Mouse (Mus musculus) layer of hippocampus, postnatal 36 days (tissue): ENCODE data around the gene Abca2. TPM values are rescaled to one million over a fixed set of nuclear protein-coding genes. Genes with fewer than 3 reads are reported as not detected.

Source experiments
- microRNA-seq, 2 experiments: library from miRNA; unstranded; fragments of <30 nt; microRNA quantifications; one replicate each; pipeline ENCODE4 v1.2.0; 2021
- total RNA-seq, 2 experiments: library from RNA; stranded (reverse); gene quantifications; 2 replicates each; pipeline ENCODE4 v1.2.3; 2021

The Abca2 gene
- total RNA-seq, 2 experiments from 2014 or later = 147 to 167 TPM

Small RNAs within 50 kb of the gene (microRNA-seq; reads per million reads assigned to microRNA genes)
- 5.3 to 7.8 reads per million in 2 experiments for gene Mir3087

Other genes starting within 250 kb of the Abca2 start
- gene Nrarp, start 247.9 kb upstream of the Abca2 start, total RNA-seq = 10 to 100 TPM; 21.3 to 21.5 TPM
- 1 to 10 TPM; 1.3 to 1.8 TPM for gene Tor4a, start 231.8 kb upstream of the Abca2 start, total RNA-seq
- 10 to 100 TPM; 55.1 to 58.1 TPM for gene Nelfb, start 217.2 kb upstream of the Abca2 start, total RNA-seq
- not detected for gene Stpg3, start 214.1 kb upstream of the Abca2 start, total RNA-seq
- not detected for gene Fam166a, start 210.0 kb upstream of the Abca2 start, total RNA-seq
- gene Tubb4b, start 204.0 kb upstream of the Abca2 start, total RNA-seq = 100 to 1,000 TPM; 309 to 323 TPM
- not detected for gene Slc34a3, start 194.3 kb upstream of the Abca2 start, total RNA-seq
- gene Rnf224, start 191.9 kb upstream of the Abca2 start, total RNA-seq = not detected
- 100 to 1,000 TPM; 223 to 232 TPM for gene Rnf208, start 186.4 kb upstream of the Abca2 start, total RNA-seq
- gene Cysrt1, start 186.3 kb upstream of the Abca2 start, total RNA-seq = not detected
- gene AL732309.1, start 181.8 kb upstream of the Abca2 start, total RNA-seq = 1 to 10 TPM; 2.2 to 4.4 TPM
- gene Tmem203, start 173.3 kb upstream of the Abca2 start, total RNA-seq = 10 to 100 TPM; 35.5 to 40.4 TPM
- 10 to 100 TPM; 19.4 to 23.1 TPM for gene Tprn, start 166.1 kb upstream of the Abca2 start, total RNA-seq
- gene Ssna1, start 156.3 kb upstream of the Abca2 start, total RNA-seq = 10 to 100 TPM; 65.0 to 69.4 TPM
- 10 to 100 TPM; 83.0 to 83.3 TPM for gene Anapc2, start 156.2 kb upstream of the Abca2 start, total RNA-seq
- gene Tmem210, start 140.6 kb upstream of the Abca2 start, total RNA-seq = not detected
- not detected for gene Lrrc26, start 138.8 kb upstream of the Abca2 start, total RNA-seq
- 100 to 1,000 TPM; 420 to 431 TPM for gene Grin1, start 109.5 kb upstream of the Abca2 start, total RNA-seq
- 10 to 100 TPM; 50.6 to 52.3 TPM for gene Man1b1, start 96.4 kb upstream of the Abca2 start, total RNA-seq
- 10 to 100 TPM; 26.1 to 38.4 TPM for gene Dpp7, start 72.3 kb upstream of the Abca2 start, total RNA-seq
- 10 to 100 TPM; 10.8 to 13.8 TPM for gene Uap1l1, start 63.0 kb upstream of the Abca2 start, total RNA-seq
- 1 to 10 TPM; 3.7 to 4.6 TPM for gene Sapcd2, start 56.4 kb upstream of the Abca2 start, total RNA-seq
- gene Entpd2, start 32.8 kb upstream of the Abca2 start, total RNA-seq = 10 to 100 TPM; 14.9 to 16.1 TPM
- 100 to 1,000 TPM; 422 to 431 TPM for gene Npdc1, start 29.4 kb upstream of the Abca2 start, total RNA-seq
- gene Fut7, start 5.4 kb upstream of the Abca2 start, total RNA-seq = under 1 TPM; 0.87 to 0.94 TPM
- gene Clic3, start 28.1 kb downstream of the Abca2 start, total RNA-seq = under 1 TPM in 1 of 2 experiments, not detected in 1; 0.66 TPM
- gene Paxx, start 32.4 kb downstream of the Abca2 start, total RNA-seq = 10 to 100 TPM; 46.2 to 62.8 TPM
- gene Ptgds, start 41.3 kb downstream of the Abca2 start, total RNA-seq = 100 to 1,000 TPM; 435 to 800 TPM
- gene Lcn12, start 65.2 kb downstream of the Abca2 start, total RNA-seq = not detected
- gene Fbxw5, start 72.0 kb downstream of the Abca2 start, total RNA-seq = 100 to 1,000 TPM; 115 to 116 TPM
- gene C8g, start 73.0 kb downstream of the Abca2 start, total RNA-seq = 1 to 10 TPM in 1 of 2 experiments, under 1 TPM in 1; 0.88 to 1.5 TPM
- 10 to 100 TPM; 11.9 to 12.6 TPM for gene Traf2, start 118.2 kb downstream of the Abca2 start, total RNA-seq
- 100 to 1,000 TPM; 200 to 212 TPM for gene Edf1, start 129.1 kb downstream of the Abca2 start, total RNA-seq
- 1 to 10 TPM; 3.1 to 3.2 TPM for gene Mamdc4, start 146.1 kb downstream of the Abca2 start, total RNA-seq
- gene Phpt1, start 146.5 kb downstream of the Abca2 start, total RNA-seq = 10 to 100 TPM; 62.5 to 68.3 TPM
- 100 to 1,000 TPM in 1 of 2 experiments, 10 to 100 TPM in 1; 96.4 to 117 TPM for gene Ajm1, start 153.1 kb downstream of the Abca2 start, total RNA-seq
- gene Rabl6, start 179.8 kb downstream of the Abca2 start, total RNA-seq = 100 to 1,000 TPM; 142 to 155 TPM
- not detected for gene Ccdc183, start 189.0 kb downstream of the Abca2 start, total RNA-seq
- 10 to 100 TPM; 13.1 to 16.6 TPM for gene Tmem141, start 193.3 kb downstream of the Abca2 start, total RNA-seq
- gene Fcna, start 199.3 kb downstream of the Abca2 start, total RNA-seq = under 1 TPM; 0.32 to 0.43 TPM
- gene Lcn8, start 224.4 kb downstream of the Abca2 start, total RNA-seq = not detected
- gene Lcn5, start 229.2 kb downstream of the Abca2 start, total RNA-seq = not detected
- gene Lcn6, start 248.1 kb downstream of the Abca2 start, total RNA-seq = not detected